Comparison of ENCODE assay signal across 8 mouse cellular contexts in genomic region chr7:139212754-139213745, GRCm38 (mm10). TPM values are rescaled to one million over a fixed set of nuclear protein-coding genes. Genes with fewer than 3 reads are reported as not detected.
DNase-seq lines count a peak whose midpoint lies in the region; ATAC-seq lines count a peak whose summit lies in the region.

Gene Lrrc27 (plus strand): TSS chr7:139212988.
Gene Stk32c (minus strand): TSS chr7:139213307.

- peak within 1 kb of the TSS; percentile 59 for H3K9ac ChIP-seq in hindbrain, embryonic 15.5 days

- peak within 1 kb of the TSS; percentile 66 for H3K4me2 ChIP-seq in hindbrain, embryonic 15.5 days

- H3K4me1 ChIP-seq in hindbrain, embryonic 15.5 days (replicated peaks) = peaks cover 13% of the 10 kb centered on the region

- WGBS in hindbrain, embryonic 15.5 days = 2% methylated on average over 53 of the region's 53 CpGs

- peak; percentile 97 for DNase-seq in T-cell, adult 2 months (ENCODE audit: low spot score)
- peak; percentile 99 for DNase-seq in cerebellum, postnatal 36 days
- peak; percentile 98 to 99 for DNase-seq in frontal cortex, postnatal 36 days (ENCODE audit: low spot score in 2 of 2)
- peak; percentile 96 for DNase-seq in left cerebral cortex, adult 11 months (ENCODE audit: low spot score)
- DNase-seq in lung, postnatal 4 days = peak; percentile 98 to 99
- peak; percentile 98 for DNase-seq in retina, postnatal 7 days (ENCODE audit: low read depth, low spot score)
- DNase-seq in urinary bladder, adult 2 months (ENCODE audit: low spot score) = peak; percentile 90

- peak within 1 kb of the TSS; percentile 52 for H3K4me3 ChIP-seq in hindbrain, embryonic 15.5 days

- no peaks in the 10 kb centered on the region for H3K27me3 ChIP-seq in hindbrain, embryonic 15.5 days

- no peaks in the 10 kb centered on the region for H3K36me3 ChIP-seq in hindbrain, embryonic 15.5 days

- peak; percentile 97 for ATAC-seq in hindbrain, embryonic 15.5 days (ENCODE audit: low FRiP score, low read depth)

- H3K9me3 ChIP-seq in hindbrain, embryonic 15.5 days = no peaks in the 10 kb centered on the region

- peak within 1 kb of the TSS; percentile 87 for H3K27ac ChIP-seq in hindbrain, embryonic 15.5 days (replicated peaks)

RNA-seq across cellular contexts. Expression of gene Lrrc27, which starts in this region (rescaled TPM):
- 3.9 and 8.0 TPM in 2 replicates for polyA plus RNA-seq in hindbrain, embryonic 15.5 days (2015; fragmentation: Nextera tagmentation; extraction: Ambion mirVana)
- polyA plus RNA-seq in urinary bladder, adult 2 months (2012; rRNA removed) = 9.9 and 11.0 TPM in 2 replicates

RNA-seq across cellular contexts. Expression of gene Stk32c, which starts in this region (rescaled TPM):
- polyA plus RNA-seq in hindbrain, embryonic 15.5 days (2015; fragmentation: Nextera tagmentation; extraction: Ambion mirVana) = 2.6 and 3.3 TPM in 2 replicates
- polyA plus RNA-seq in urinary bladder, adult 2 months (2012; rRNA removed) = 15.1 and 15.8 TPM in 2 replicates

Comparison
In these comparisons a context has a peak if more than half of its experiments do, and no peak if none do; other contexts are left out.
1. Peak in every context shown above with its lines: DNase-seq, ATAC-seq, H3K4me3 ChIP-seq and H3K27ac ChIP-seq.